Mouse (Mus musculus) bone marrow, adult 2 months (tissue): ENCODE results near the gene Zfp790.

ENCODE experiments used
- CTCF ChIP-seq: fragments of 200-500 bp; IDR thresholded peaks from 2 replicates; pipeline ENCODE4 v1.5.1; 2011; ENCODE audit warnings: low read length, control low read depth; ENCODE audit not compliant: control insufficient read depth, insufficient read depth
- POLR2A ChIP-seq: fragments of 200-500 bp; IDR thresholded peaks from 2 replicates; pipeline ENCODE4 v1.6.1; 2011; ENCODE audit warnings: low read depth, mild to moderate bottlenecking, control low read depth, low read length, borderline replicate concordance; ENCODE audit not compliant: control insufficient read depth

DNA sequence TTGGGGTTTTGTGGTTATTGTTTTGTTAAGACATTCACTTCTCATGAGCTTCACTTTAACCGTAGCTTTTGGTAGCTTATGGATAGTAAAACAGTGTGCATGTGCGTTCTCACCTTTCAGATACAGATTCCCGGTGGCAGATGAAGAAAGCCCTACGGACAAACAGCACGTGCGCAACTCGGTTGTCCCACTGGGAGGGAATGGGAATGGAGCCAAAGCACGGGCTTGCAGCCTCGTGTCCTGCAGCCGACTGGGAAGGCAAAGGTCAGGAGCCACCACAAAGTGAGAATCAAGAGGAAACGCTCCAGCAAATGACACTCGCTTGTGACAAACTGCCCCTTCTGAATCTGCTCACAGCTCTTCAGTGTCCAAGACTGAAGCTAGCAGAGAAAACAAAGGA, 12.1 kb downstream of the Zfp790 start:
- TF ChIP-seq CTCF: no peak
- TF ChIP-seq POLR2A: no peak
